ENCODE assay signal across 8 mouse cellular contexts in the genomic region with DNA sequence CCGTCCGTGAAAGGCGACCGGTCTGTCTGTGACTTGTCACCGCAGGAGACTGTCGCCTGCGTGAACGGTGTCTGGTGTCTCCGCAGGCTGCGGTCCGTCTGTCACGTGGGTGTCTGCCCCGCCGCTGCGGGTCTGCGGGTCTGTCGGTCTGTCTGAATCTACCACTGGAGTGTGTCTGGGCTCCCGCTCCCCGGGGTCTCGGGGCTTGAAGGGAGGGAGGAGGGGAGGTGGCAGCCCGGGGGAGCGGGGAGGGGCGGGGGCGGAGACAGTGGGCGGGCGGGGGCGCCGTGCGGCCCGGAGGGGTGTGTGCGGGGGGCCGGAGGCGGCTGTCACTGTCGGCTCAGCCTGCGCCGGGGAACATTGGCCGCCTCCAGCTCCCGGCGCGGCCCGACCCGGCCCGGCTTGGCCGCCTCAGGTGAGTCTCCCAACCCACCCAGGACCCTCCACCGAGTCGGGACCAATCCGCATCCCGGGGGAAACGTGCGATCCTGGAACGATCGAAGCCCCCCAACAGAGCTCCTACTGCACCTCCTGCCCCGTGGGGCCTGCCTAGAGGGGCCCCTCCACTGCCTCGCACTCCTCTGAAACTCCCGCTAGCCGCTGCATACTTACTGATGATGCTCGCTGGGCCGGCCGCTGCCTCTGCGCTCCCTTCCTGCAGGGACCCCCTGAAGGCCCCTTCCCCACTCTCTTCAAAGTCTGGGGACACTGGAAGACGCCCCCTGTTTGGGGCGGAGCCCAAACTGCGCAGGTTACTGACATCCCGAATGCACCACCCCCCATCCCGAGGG. TPM values are rescaled to one million over a fixed set of nuclear protein-coding genes. Genes with fewer than 3 reads are reported as not detected.
DNase-seq lines count a peak whose midpoint lies in the region; ATAC-seq and TF ChIP-seq lines count a peak whose summit lies in the region.

No protein-coding gene starts in this region.

- WGBS in heart, embryonic 10.5 days = under 1% methylated on average over 60 of the region's 65 CpGs
- under 1% methylated on average over 61 of the region's 65 CpGs for WGBS in embryonic facial prominence, embryonic 15.5 days
- under 1% methylated on average over 63 of the region's 65 CpGs for WGBS in intestine, embryonic 14.5 days
- WGBS in liver, embryonic 14.5 days (ENCODE audit: insufficient replicate concordance) = under 1% methylated on average over 56 of the region's 65 CpGs

- no peaks in the 10 kb centered on the region for H3K36me3 ChIP-seq in heart, embryonic 10.5 days
- no peaks in the 10 kb centered on the region for H3K36me3 ChIP-seq in embryonic facial prominence, embryonic 15.5 days
- H3K36me3 ChIP-seq in intestine, embryonic 14.5 days (ENCODE audit: control insufficient read depth, insufficient read depth, low read length) = no peaks in the 10 kb centered on the region
- H3K36me3 ChIP-seq in liver, embryonic 14.5 days (replicated peaks; ENCODE audit: control insufficient read depth, insufficient read depth, low read depth) = no peaks in the 10 kb centered on the region

- H3K4me2 ChIP-seq in embryonic facial prominence, embryonic 15.5 days (replicated peaks) = peak overlapping the region; percentile 85
- H3K4me2 ChIP-seq in intestine, embryonic 14.5 days (ENCODE audit: low read length) = peak overlapping the region; percentile 71
- peak overlapping the region; percentile 100 for H3K4me2 ChIP-seq in liver, embryonic 14.5 days (ENCODE audit: low read depth)

- H3K9ac ChIP-seq in embryonic facial prominence, embryonic 15.5 days = peak overlapping the region; percentile 2
- H3K9ac ChIP-seq in intestine, embryonic 14.5 days (ENCODE audit: low read length) = peak overlapping the region; percentile 32; the same call in 1 of the 2 replicates
- peak overlapping the region; percentile 87 for H3K9ac ChIP-seq in liver, embryonic 14.5 days (replicated peaks)

- TF ChIP-seq CTCF in liver, embryonic 14.5 days (IDR thresholded peaks at IDR 0.05; ENCODE audit: low read depth) = no peak

- no peaks in the 10 kb centered on the region for H3K9me3 ChIP-seq in heart, embryonic 10.5 days
- H3K9me3 ChIP-seq in embryonic facial prominence, embryonic 15.5 days (replicated peaks) = no peaks in the 10 kb centered on the region
- H3K9me3 ChIP-seq in intestine, embryonic 14.5 days (ENCODE audit: control insufficient read depth, low read length) = no peaks in the 10 kb centered on the region
- no peaks in the 10 kb centered on the region for H3K9me3 ChIP-seq in liver, embryonic 14.5 days (ENCODE audit: control insufficient read depth, low read length)

- ATAC-seq in embryonic facial prominence, embryonic 15.5 days (ENCODE audit: insufficient number of reproducible peaks, low FRiP score, low TSS enrichment, low read depth) = 0 out of 2 replicates have a peak, but pooled peaks have one; percentile 12
- ATAC-seq in intestine, embryonic 14.5 days (replicated peaks; ENCODE audit: low FRiP score, low TSS enrichment, low read depth) = no peak
- no peak for ATAC-seq in liver, embryonic 14.5 days (ENCODE audit: insufficient read depth)

- H3K27me3 ChIP-seq in heart, embryonic 10.5 days (ENCODE audit: insufficient read depth, poor library complexity, severe bottlenecking) = peaks cover 61% of the 10 kb centered on the region
- peaks cover 46% of the 10 kb centered on the region for H3K27me3 ChIP-seq in embryonic facial prominence, embryonic 15.5 days
- peaks cover 45% of the 10 kb centered on the region for H3K27me3 ChIP-seq in intestine, embryonic 14.5 days (replicated peaks; ENCODE audit: control insufficient read depth, insufficient read depth, low read length)
- H3K27me3 ChIP-seq in liver, embryonic 14.5 days (ENCODE audit: control insufficient read depth, insufficient read depth, low read length) = no peaks in the 10 kb centered on the region; the same call in 1 of the 2 replicates

- TF ChIP-seq EP300 in liver, embryonic 14.5 days (IDR thresholded peaks at IDR 0.05; ENCODE audit: low read depth) = no peak

- DNase-seq in heart, embryonic 10.5 days (ENCODE audit: low spot score) = peak; percentile 83
- DNase-seq in heart, adult 8-10 months (ENCODE audit: low spot score) = no peak
- peak; percentile 63 for DNase-seq in MN1 (ENCODE audit: low spot score)
- DNase-seq in intestine, embryonic 14.5 days (ENCODE audit: low spot score) = peak; percentile 73
- no peak for DNase-seq in liver, embryonic 14.5 days (ENCODE audit: low read depth in 3 of 3, low spot score in 3 of 3)
- peak; percentile 60 to 70 for DNase-seq in right cerebral cortex, postnatal 36 days (ENCODE audit: low spot score in 2 of 2)
- DNase-seq in thymus, postnatal 0 days (ENCODE audit: low spot score) = no peak

- peaks cover 49% of the 10 kb centered on the region for H3K4me1 ChIP-seq in heart, embryonic 10.5 days
- peaks cover 31% of the 10 kb centered on the region for H3K4me1 ChIP-seq in embryonic facial prominence, embryonic 15.5 days
- H3K4me1 ChIP-seq in intestine, embryonic 14.5 days (replicated peaks; ENCODE audit: control insufficient read depth, insufficient read depth, low read length) = peaks cover 21% of the 10 kb centered on the region
- peaks cover 28 to 41% of the 10 kb centered on the region in 2 experiments for H3K4me1 ChIP-seq in liver, embryonic 14.5 days (replicated peaks; ENCODE audit: control insufficient read depth in 2 of 2, insufficient read depth in 2 of 2, low read length in 1 of 2)

- H3K27ac ChIP-seq in heart, embryonic 10.5 days = peak overlapping the region; percentile 81
- H3K27ac ChIP-seq in embryonic facial prominence, embryonic 15.5 days (replicated peaks) = no peak overlapping the region
- no peak overlapping the region for H3K27ac ChIP-seq in intestine, embryonic 14.5 days (ENCODE audit: low read depth)
- peak overlapping the region; percentile 99 for H3K27ac ChIP-seq in liver, embryonic 14.5 days

- peak overlapping the region; percentile 64 for H3K4me3 ChIP-seq in heart, embryonic 10.5 days
- H3K4me3 ChIP-seq in embryonic facial prominence, embryonic 15.5 days (replicated peaks) = peak overlapping the region; percentile 43
- peak overlapping the region; percentile 37 for H3K4me3 ChIP-seq in intestine, embryonic 14.5 days (ENCODE audit: low read depth, low read length)
- H3K4me3 ChIP-seq in liver, embryonic 14.5 days (ENCODE audit: insufficient read depth in 1 of 2, low read depth in 2 of 2, low read length in 2 of 2) = peak overlapping the region; percentile 82 to 91

RNA-seq across cellular contexts. Expression of a gene that starts 0.8 kb away (rescaled TPM):
- polyA plus RNA-seq in heart, embryonic 10.5 days (2016; fragmentation: Nextera tagmentation; extraction: Ambion mirVana) = 10.7 and 24.1 TPM in 2 replicates
- total RNA-seq in heart, adult 8-10 months (2022) = 1 to 10 TPM; 1.5 to 3.3 (median 1.9) TPM
- polyA plus RNA-seq in embryonic facial prominence, embryonic 15.5 days (2015; fragmentation: Nextera tagmentation; extraction: Ambion mirVana) = 19.0 and 24.0 TPM in 2 replicates
- 11.7 and 13.6 TPM in 2 replicates for polyA plus RNA-seq in intestine, embryonic 14.5 days (2014; fragmentation: Nextera tagmentation; extraction: Ambion mirVana)
- polyA plus RNA-seq in liver, embryonic 14.5 days (2012; rRNA removed) = 18.1 and 20.5 TPM in 2 replicates
- 12.4 and 16.6 TPM in 2 replicates for polyA plus RNA-seq in liver, embryonic 14.5 days (2014; fragmentation: Nextera tagmentation; extraction: Ambion mirVana)
- 25.9 and 26.3 TPM in 2 replicates for polyA plus RNA-seq in thymus, postnatal 0 days (2015; fragmentation: Nextera tagmentation; extraction: Ambion mirVana)

RNA-seq across cellular contexts. Expression of a gene that starts 6.3 kb away (rescaled TPM):
- 11.1 and 12.3 TPM in 2 replicates for polyA plus RNA-seq in heart, embryonic 10.5 days (2016; fragmentation: Nextera tagmentation; extraction: Ambion mirVana)
- 10 to 100 TPM in 2 of 4 experiments, 1 to 10 TPM in 2; 7.7 to 10.4 (median 9.7) TPM for total RNA-seq in heart, adult 8-10 months (2022)
- 10.9 and 11.0 TPM in 2 replicates for polyA plus RNA-seq in embryonic facial prominence, embryonic 15.5 days (2015; fragmentation: Nextera tagmentation; extraction: Ambion mirVana)
- polyA plus RNA-seq in intestine, embryonic 14.5 days (2014; fragmentation: Nextera tagmentation; extraction: Ambion mirVana) = 8.9 and 10.6 TPM in 2 replicates
- polyA plus RNA-seq in liver, embryonic 14.5 days (2012; rRNA removed) = 8.2 and 9.4 TPM in 2 replicates
- 6.3 and 7.9 TPM in 2 replicates for polyA plus RNA-seq in liver, embryonic 14.5 days (2014; fragmentation: Nextera tagmentation; extraction: Ambion mirVana)
- 16.6 and 21.0 TPM in 2 replicates for polyA plus RNA-seq in thymus, postnatal 0 days (2015; fragmentation: Nextera tagmentation; extraction: Ambion mirVana)

RNA-seq across cellular contexts. Expression of a gene that starts 19.3 kb away (rescaled TPM):
- polyA plus RNA-seq in heart, embryonic 10.5 days (2016; fragmentation: Nextera tagmentation; extraction: Ambion mirVana) = 124 and 147 TPM in 2 replicates
- total RNA-seq in heart, adult 8-10 months (2022) = 10 to 100 TPM; 54.4 to 62.6 (median 60.3) TPM
- 124 TPM in 2 replicates for polyA plus RNA-seq in embryonic facial prominence, embryonic 15.5 days (2015; fragmentation: Nextera tagmentation; extraction: Ambion mirVana)
- polyA plus RNA-seq in intestine, embryonic 14.5 days (2014; fragmentation: Nextera tagmentation; extraction: Ambion mirVana) = 118 and 122 TPM in 2 replicates
- 64.1 and 93.4 TPM in 2 replicates for polyA plus RNA-seq in liver, embryonic 14.5 days (2012; rRNA removed)
- 50.2 and 56.0 TPM in 2 replicates for polyA plus RNA-seq in liver, embryonic 14.5 days (2014; fragmentation: Nextera tagmentation; extraction: Ambion mirVana)
- polyA plus RNA-seq in thymus, postnatal 0 days (2015; fragmentation: Nextera tagmentation; extraction: Ambion mirVana) = 114 and 118 TPM in 2 replicates

RNA-seq across cellular contexts. Expression of a gene that starts 26.1 kb away (rescaled TPM):
- 55.6 and 62.2 TPM in 2 replicates for polyA plus RNA-seq in heart, embryonic 10.5 days (2016; fragmentation: Nextera tagmentation; extraction: Ambion mirVana)
- 10 to 100 TPM; 11.5 to 13.2 (median 12.4) TPM for total RNA-seq in heart, adult 8-10 months (2022)
- polyA plus RNA-seq in embryonic facial prominence, embryonic 15.5 days (2015; fragmentation: Nextera tagmentation; extraction: Ambion mirVana) = 112 and 117 TPM in 2 replicates
- polyA plus RNA-seq in intestine, embryonic 14.5 days (2014; fragmentation: Nextera tagmentation; extraction: Ambion mirVana) = 73.3 and 77.7 TPM in 2 replicates
- polyA plus RNA-seq in liver, embryonic 14.5 days (2012; rRNA removed) = 6.7 and 7.2 TPM in 2 replicates
- 4.9 and 6.4 TPM in 2 replicates for polyA plus RNA-seq in liver, embryonic 14.5 days (2014; fragmentation: Nextera tagmentation; extraction: Ambion mirVana)
- polyA plus RNA-seq in thymus, postnatal 0 days (2015; fragmentation: Nextera tagmentation; extraction: Ambion mirVana) = 17.1 and 17.4 TPM in 2 replicates

RNA-seq across cellular contexts. Expression of a gene that starts 45.2 kb away (rescaled TPM):
- polyA plus RNA-seq in heart, embryonic 10.5 days (2016; fragmentation: Nextera tagmentation; extraction: Ambion mirVana) = 10.6 and 12.0 TPM in 2 replicates
- total RNA-seq in heart, adult 8-10 months (2022) = 1 to 10 TPM; 1.3 to 2.1 (median 2.0) TPM
- polyA plus RNA-seq in embryonic facial prominence, embryonic 15.5 days (2015; fragmentation: Nextera tagmentation; extraction: Ambion mirVana) = 14.8 and 16.3 TPM in 2 replicates
- 7.9 and 9.5 TPM in 2 replicates for polyA plus RNA-seq in intestine, embryonic 14.5 days (2014; fragmentation: Nextera tagmentation; extraction: Ambion mirVana)
- polyA plus RNA-seq in liver, embryonic 14.5 days (2012; rRNA removed) = 2.2 and 2.4 TPM in 2 replicates
- polyA plus RNA-seq in liver, embryonic 14.5 days (2014; fragmentation: Nextera tagmentation; extraction: Ambion mirVana) = 1.2 TPM in 2 replicates
- 7.0 and 9.5 TPM in 2 replicates for polyA plus RNA-seq in thymus, postnatal 0 days (2015; fragmentation: Nextera tagmentation; extraction: Ambion mirVana)

Comparison
In these comparisons a context has a peak if more than half of its experiments do, and no peak if none do; other contexts are left out.
1. DNase-seq: peak in heart, embryonic 10.5 days (single experiment), MN1 (single experiment), intestine, embryonic 14.5 days (single experiment) and right cerebral cortex, postnatal 36 days (2 of 2); none in heart, adult 8-10 months (single experiment), liver, embryonic 14.5 days (0 of 3) and thymus, postnatal 0 days (single experiment).
2. H3K27ac ChIP-seq: peak in heart, embryonic 10.5 days (single experiment) and liver, embryonic 14.5 days (single experiment); none in embryonic facial prominence, embryonic 15.5 days (single experiment) and intestine, embryonic 14.5 days (single experiment).
3. H3K9ac ChIP-seq: peak in every context shown above with its lines; median percentile 87 in liver, embryonic 14.5 days; 32 in intestine, embryonic 14.5 days; 2 in embryonic facial prominence, embryonic 15.5 days.
4. Peak in every context shown above with its lines, with median percentiles within 50 percentile points of each other: H3K4me3 ChIP-seq and H3K4me2 ChIP-seq.